Mouse (Mus musculus) cortical plate, adult 2 months (tissue): Measurements from ENCODE around the gene Emc9. TPM values are rescaled to one million over a fixed set of nuclear protein-coding genes. Genes with fewer than 3 reads are reported as not detected.

ENCODE experiments used
- H3K27ac ChIP-seq: fragments of 200-500 bp; 2 replicates; pipeline ENCODE4 v1.5.1; 2012; ENCODE audit warnings: low read length, control low read depth, inconsistent platforms; ENCODE audit not compliant: insufficient read depth
- H3K4me1 ChIP-seq: fragments of 200-500 bp; 2 replicates; pipeline ENCODE4 v1.6.1; 2011; ENCODE audit warnings: low read length; ENCODE audit not compliant: control insufficient read depth, insufficient read depth
- H3K4me3 ChIP-seq: fragments of 200-500 bp; 2 replicates; pipeline ENCODE4 v1.5.1; 2011; ENCODE audit warnings: mild to moderate bottlenecking, low read length, control low read depth; ENCODE audit not compliant: insufficient read depth
- CTCF ChIP-seq: fragments of 200-500 bp; IDR thresholded peaks from 2 replicates; pipeline ENCODE4 v1.5.1; 2011; ENCODE audit warnings: mild to moderate bottlenecking, control low read depth, low read length; ENCODE audit not compliant: insufficient read depth; ENCODE audit errors: extremely low read depth
- POLR2A ChIP-seq: fragments of 200-500 bp; IDR thresholded peaks from 2 replicates; pipeline ENCODE4 v1.6.1; 2011; ENCODE audit warnings: mild to moderate bottlenecking, low read length, control low read depth; ENCODE audit not compliant: insufficient read depth; ENCODE audit errors: extremely low read depth
- polyA plus RNA-seq: library from polyadenylated mRNA; depleted of rRNA; stranded (reverse); fragments of >200 nt; gene quantifications from 2 replicates; pipeline ENCODE4 v1.2.3, GENCODE M21; 2012

Gene Emc9
- polyA plus RNA-seq, 1 experiment, result 51.9 TPM

- H3K4me3 ChIP-seq, result no peak overlapping the region
- H3K27ac ChIP-seq, result no peak overlapping the region
- no peak for TF ChIP-seq CTCF
- TF ChIP-seq POLR2A, result no peak
- H3K4me1 ChIP-seq, result no peaks in the 10 kb centered on the region
These were observed 29.3 kb downstream of the Emc9 start for GRCm38 (mm10) chr14:55555788-55556187.

GRCm38 (mm10) chr14:55554635-55555034 lies 30.5 kb downstream of the Emc9 start:
- no peak for TF ChIP-seq POLR2A
- TF ChIP-seq CTCF, result no peak
- H3K27ac ChIP-seq, result no peak overlapping the region

GRCm38 (mm10) chr14:55551794-55552193 lies 33.3 kb downstream of the Emc9 start:
- no peak overlapping the region for H3K4me3 ChIP-seq
- TF ChIP-seq POLR2A, result no peak
- no peak for TF ChIP-seq CTCF
- no peak overlapping the region for H3K27ac ChIP-seq
- no peaks in the 10 kb centered on the region for H3K4me1 ChIP-seq

More at GRCm38 (mm10) chr14:55554635-55555034, 30.5 kb downstream of the Emc9 start:
- Histone ChIP-seq H3K4me1 (no peaks in the 10 kb centered on the region), H3K4me3 (no peak overlapping the region)

- no peaks in the 10 kb centered on the region for H3K4me1 ChIP-seq
- TF ChIP-seq POLR2A (no peak), CTCF (no peak)
These were observed 33.8 kb downstream of the Emc9 start for GRCm38 (mm10) chr14:55551347-55551746.

DNA sequence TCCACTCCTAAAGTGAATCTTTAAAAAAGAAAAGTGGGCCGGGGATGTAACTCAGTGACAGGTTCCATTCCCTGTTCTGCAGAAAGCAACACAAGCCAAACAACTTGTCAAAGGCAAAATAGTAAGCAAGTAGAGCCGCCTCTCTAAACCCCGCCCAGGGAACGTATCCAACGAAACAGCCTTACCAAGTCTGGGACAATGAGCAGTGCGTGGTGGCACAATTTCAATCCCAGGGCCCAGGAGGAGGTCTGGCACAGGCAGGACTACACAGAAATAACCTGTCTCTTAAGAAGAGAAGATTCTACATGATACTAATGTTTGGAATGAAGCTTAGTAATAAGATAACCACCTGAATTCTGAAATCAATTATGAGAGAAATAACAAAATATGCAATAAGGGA lies 34.9 kb downstream of the Emc9 start:
- no peak for TF ChIP-seq CTCF
- TF ChIP-seq POLR2A, result no peak
- no peak overlapping the region for H3K4me3 ChIP-seq

More at GRCm38 (mm10) chr14:55551347-55551746, 33.8 kb downstream of the Emc9 start:
- Histone ChIP-seq H3K4me3 (no peak overlapping the region), H3K27ac (no peak overlapping the region)

DNA sequence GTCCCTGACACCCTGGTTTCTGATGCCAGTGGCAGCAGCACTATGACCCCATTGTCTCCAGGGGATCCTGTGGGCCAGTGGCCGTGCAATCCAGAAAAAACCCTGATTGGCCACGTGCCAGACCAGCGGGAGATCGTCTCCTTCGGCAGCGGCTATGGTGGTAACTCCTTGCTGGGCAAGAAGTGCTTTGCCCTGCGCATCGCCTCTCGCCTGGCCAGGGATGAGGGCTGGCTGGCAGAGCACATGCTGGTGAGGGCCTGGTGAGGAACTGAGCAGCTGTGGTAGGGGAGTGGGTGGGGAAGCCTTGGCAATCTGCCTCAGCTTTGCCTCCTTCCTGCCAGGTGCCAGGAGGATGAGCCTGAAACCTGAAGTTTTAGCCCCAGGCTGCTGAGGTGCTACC lies 40.8 kb downstream of the Emc9 start:
- Histone ChIP-seq H3K4me3 (no peak overlapping the region), H3K27ac (no peak overlapping the region), H3K4me1 (0 out of 2 replicates have a peak, but pooled peaks cover 3% of the 10 kb centered on the region)
- TF ChIP-seq POLR2A (no peak), CTCF (no peak)

More for the DNA sequence above, 34.9 kb downstream of the Emc9 start:
- Histone ChIP-seq H3K27ac (no peak overlapping the region), H3K4me1 (no peaks in the 10 kb centered on the region)

DNA sequence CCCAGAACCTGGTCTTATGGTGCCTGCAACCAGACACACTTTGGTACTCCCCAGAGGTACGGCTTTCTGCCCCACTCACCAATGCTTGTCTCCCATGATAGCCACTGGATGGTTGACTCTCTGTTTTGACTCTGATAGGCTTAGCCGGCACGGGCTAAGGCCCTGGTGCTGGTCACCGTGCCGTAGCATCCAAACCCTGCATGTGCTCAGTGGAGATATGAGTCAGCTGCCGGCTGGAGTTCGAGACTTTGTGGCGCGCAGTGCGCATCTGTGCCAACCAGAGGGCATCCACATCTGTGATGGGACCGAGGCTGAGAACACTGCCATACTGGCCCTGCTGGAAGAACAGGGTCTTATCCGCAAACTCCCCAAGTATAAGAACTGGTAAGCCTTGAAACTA lies 42.8 kb downstream of the Emc9 start:
- Histone ChIP-seq H3K27ac (no peak overlapping the region), H3K4me3 (no peak overlapping the region), H3K4me1 (0 out of 2 replicates have a peak, but pooled peaks cover 3% of the 10 kb centered on the region)
- TF ChIP-seq POLR2A, result no peak
- no peak for TF ChIP-seq CTCF

- TF ChIP-seq POLR2A (peak; percentile 25; the same call in 1 of the 2 replicates), CTCF (no peak)
- H3K4me1 ChIP-seq, result 0 out of 2 replicates have a peak, but pooled peaks cover 3% of the 10 kb centered on the region
- H3K4me3 ChIP-seq, result peak overlapping the region; percentile 63
These were observed 44.2 kb downstream of the Emc9 start for GRCm38 (mm10) chr14:55540787-55541321.

DNA sequence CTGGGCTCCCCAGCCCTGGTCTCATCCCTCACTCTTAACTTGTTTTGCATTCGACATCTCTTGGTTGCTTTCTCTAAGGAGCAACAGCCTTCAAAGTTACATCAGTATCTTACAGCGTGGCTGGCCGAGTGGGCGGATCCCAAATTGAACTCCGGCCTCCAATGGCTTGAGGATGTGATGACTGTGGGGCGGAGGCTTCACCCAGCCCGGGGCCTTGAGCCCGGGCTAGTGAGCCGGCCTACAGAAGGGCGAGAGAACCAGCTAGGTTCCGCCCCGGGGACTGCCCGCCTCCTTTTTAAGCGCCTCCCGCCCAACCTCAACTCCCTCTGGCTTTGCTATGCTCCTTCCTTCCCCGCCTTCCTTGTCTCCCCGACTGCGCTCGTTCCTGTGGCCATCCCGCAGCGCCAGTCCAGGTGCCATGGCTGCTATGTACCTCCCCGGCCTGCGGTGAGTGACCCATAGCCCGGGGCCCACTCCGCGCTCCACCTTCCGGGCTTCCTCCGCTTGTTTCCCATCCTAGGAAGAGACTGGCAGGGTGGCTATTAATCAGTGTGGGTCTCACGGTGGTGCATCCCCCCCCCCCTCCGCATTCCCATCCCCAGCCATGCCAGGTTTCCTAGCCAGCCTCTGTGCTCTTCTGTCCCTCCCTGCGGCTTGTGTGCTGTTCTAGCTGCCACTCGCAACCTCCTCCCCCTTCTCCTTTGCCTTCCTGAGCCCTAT lies 44.9 kb downstream of the Emc9 start, which contains the start of gene Pck2:
Gene Pck2, plus strand, starts transcription at position 200 of the 720 bp plus-strand sequence.
- Histone ChIP-seq H3K4me3 (peak within 1 kb of the TSS; percentile 63), H3K27ac (peak within 1 kb of the TSS; percentile 54), H3K4me1 (0 out of 2 replicates have a peak, but pooled peaks cover 3% of the 10 kb centered on the region)
- no peak for TF ChIP-seq CTCF
- peak; percentile 52; the same call in 1 of the 2 replicates for TF ChIP-seq POLR2A

More at GRCm38 (mm10) chr14:55540787-55541321, 44.2 kb downstream of the Emc9 start:
- peak overlapping the region; percentile 54 for H3K27ac ChIP-seq
